Comparison of ENCODE assay signal across 8 mouse cellular contexts in the genomic region with DNA sequence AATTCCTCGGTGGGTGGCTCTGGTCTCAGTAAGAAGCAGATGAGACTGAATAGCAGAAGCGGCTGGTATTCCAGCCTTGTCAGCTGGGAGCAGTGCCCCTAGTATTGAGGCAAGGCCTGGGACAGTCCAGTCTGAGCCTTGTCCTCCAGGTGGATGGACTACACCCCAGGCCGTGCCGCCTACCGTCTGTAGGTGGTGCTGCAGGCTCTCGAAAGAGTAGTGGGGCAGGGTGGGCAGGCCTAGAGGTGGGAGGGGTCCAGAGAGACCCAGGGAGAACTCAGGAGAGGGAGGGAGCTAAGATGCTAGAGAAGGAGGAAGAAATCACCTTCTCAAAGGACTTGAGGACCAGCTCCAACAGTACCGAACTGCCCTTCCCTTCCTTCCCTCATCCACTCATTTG.
DNase-seq lines count a peak whose midpoint lies in the region; ATAC-seq and TF ChIP-seq lines count a peak whose summit lies in the region.

No protein-coding gene starts in this region.

- no peak overlapping the region for H3K9ac ChIP-seq in hindbrain, embryonic 11.5 days (ENCODE audit: low read depth, low read length)
- no peak overlapping the region for H3K9ac ChIP-seq in hindbrain, embryonic 12.5 days
- no peak overlapping the region for H3K9ac ChIP-seq in CH12.LX (ENCODE audit: insufficient read depth, low read depth)
- no peak overlapping the region for H3K9ac ChIP-seq in intestine, embryonic 15.5 days

- no peak overlapping the region for H3K4me2 ChIP-seq in hindbrain, embryonic 11.5 days (replicated peaks; ENCODE audit: low read depth, low read length)
- H3K4me2 ChIP-seq in hindbrain, embryonic 12.5 days (replicated peaks): no peak overlapping the region
- no peak overlapping the region for H3K4me2 ChIP-seq in CH12.LX (ENCODE audit: insufficient read depth, low read depth, poor library complexity, severe bottlenecking)
- H3K4me2 ChIP-seq in intestine, embryonic 15.5 days (replicated peaks): no peak overlapping the region

- no peaks in the 10 kb centered on the region for H3K36me3 ChIP-seq in hindbrain, embryonic 11.5 days (ENCODE audit: control insufficient read depth, insufficient read depth, low read length)
- no peaks in the 10 kb centered on the region for H3K36me3 ChIP-seq in hindbrain, embryonic 12.5 days
- no peaks in the 10 kb centered on the region for H3K36me3 ChIP-seq in CH12.LX (replicated peaks in 1 of 2; ENCODE audit: control insufficient read depth in 1 of 2, insufficient read depth in 1 of 2, low read length in 1 of 2)
- H3K36me3 ChIP-seq in intestine, embryonic 15.5 days: no peaks in the 10 kb centered on the region

- dilution Hi-C loops in CH12.LX (cut with MboI; ENCODE audit: extremely low pct_ligation_motif_present, extremely low pct_unique_long_range_greater_than_20kb, low sequenced_read_pairs): no loop called here

- no peaks in the 10 kb centered on the region for H3K9me3 ChIP-seq in hindbrain, embryonic 11.5 days (ENCODE audit: control insufficient read depth, low read length)
- H3K9me3 ChIP-seq in hindbrain, embryonic 12.5 days (replicated peaks): no peaks in the 10 kb centered on the region
- H3K9me3 ChIP-seq in CH12.LX (replicated peaks; ENCODE audit: low read length): no peaks in the 10 kb centered on the region
- H3K9me3 ChIP-seq in intestine, embryonic 15.5 days: no peaks in the 10 kb centered on the region

- in situ Hi-C loops in CH12.LX (cut with MboI; ENCODE audit: low pct_ligation_motif_present, low pct_unique_long_range_greater_than_20kb, low sequenced_read_pairs): loop anchor here (10.0 kb wide), 3 partner anchors 85 to 205 kb away; no protein-coding TSS in a partner anchor

- intact Hi-C loops in gastrocnemius, postnatal 36 days (cut with DNase I): no loop called here

- no peak overlapping the region for H3K27ac ChIP-seq in hindbrain, embryonic 11.5 days (ENCODE audit: low read depth, low read length)
- H3K27ac ChIP-seq in hindbrain, embryonic 12.5 days: no peak overlapping the region
- H3K27ac ChIP-seq in CH12.LX (ENCODE audit: insufficient read depth, low read depth): no peak overlapping the region
- H3K27ac ChIP-seq in intestine, embryonic 15.5 days: no peak overlapping the region

- TF ChIP-seq POLR2A in CH12.LX (IDR thresholded peaks at IDR 0.05; ENCODE audit: low read depth, low read length): no peak
- no peak for TF ChIP-seq POLR2A in brain, embryonic 14.5 days (IDR thresholded peaks at IDR 0.05; ENCODE audit: borderline replicate concordance, extremely low read depth, insufficient read depth, insufficient read length, poor library complexity, severe bottlenecking)

- WGBS in hindbrain, embryonic 11.5 days: 13% methylated on average over 7 of the region's 7 CpGs
- 20% methylated on average over 7 of the region's 7 CpGs for WGBS in hindbrain, embryonic 12.5 days
- WGBS in intestine, embryonic 15.5 days: 19% methylated on average over 7 of the region's 7 CpGs

- ATAC-seq in hindbrain, embryonic 11.5 days (ENCODE audit: low FRiP score): no peak
- ATAC-seq in hindbrain, embryonic 12.5 days (ENCODE audit: low FRiP score): no peak
- ATAC-seq in intestine, embryonic 15.5 days: 0 out of 2 replicates have a peak, but pooled peaks have one; percentile 45

- peak in 1 of 2 experiments; percentile 57; a peak in 2 of 4 replicates for TF ChIP-seq CTCF in CH12.LX (conservative IDR thresholded peaks at IDR 0.05 in 1 of 2, IDR thresholded peaks at IDR 0.05 in 1 of 2; ENCODE audit: low read depth in 2 of 2, low read length in 2 of 2)
- peak; percentile 67 for TF ChIP-seq CTCF in brain, embryonic 14.5 days (IDR thresholded peaks at IDR 0.05; ENCODE audit: borderline replicate concordance, extremely low read depth, insufficient read depth, insufficient read length)

- DNase-seq in hindbrain, embryonic 11.5 days (ENCODE audit: low spot score): peak; percentile 67
- DNase-seq in CH12.LX (ENCODE audit: extremely low read depth): no peak
- DNase-seq in brain, embryonic 14.5 days (ENCODE audit: low read depth): peak; percentile 60
- peak; percentile 61 for DNase-seq in retina, embryonic 14.5 days (ENCODE audit: low spot score)
- no peak for DNase-seq in gastrocnemius, postnatal 36 days
- no peak for DNase-seq in cerebellum, postnatal 36 days

- no peak for TF ChIP-seq EP300 in CH12.LX (IDR thresholded peaks at IDR 0.05; ENCODE audit: low read length)

- no peaks in the 10 kb centered on the region for H3K4me1 ChIP-seq in hindbrain, embryonic 11.5 days (replicated peaks; ENCODE audit: control insufficient read depth, insufficient read depth, low read length)
- H3K4me1 ChIP-seq in hindbrain, embryonic 12.5 days: peaks cover 7% of the 10 kb centered on the region
- H3K4me1 ChIP-seq in CH12.LX (ENCODE audit: control insufficient read depth in 1 of 2, insufficient read depth in 2 of 2): peaks cover 5 to 19% of the 10 kb centered on the region in 2 experiments; a peak in 3 of 4 replicates
- no peaks in the 10 kb centered on the region for H3K4me1 ChIP-seq in intestine, embryonic 15.5 days (replicated peaks)

- peak; percentile 52 for TF ChIP-seq RAD21 in CH12.LX (IDR thresholded peaks at IDR 0.05; ENCODE audit: low read depth, low read length)

- H3K27me3 ChIP-seq in hindbrain, embryonic 11.5 days (ENCODE audit: control insufficient read depth, insufficient read depth, low read length): no peaks in the 10 kb centered on the region; the same call in 1 of the 2 replicates
- H3K27me3 ChIP-seq in hindbrain, embryonic 12.5 days: peaks cover 15% of the 10 kb centered on the region
- peaks cover 59% of the 10 kb centered on the region for H3K27me3 ChIP-seq in CH12.LX (replicated peaks)
- peaks cover 4% of the 10 kb centered on the region; the same call in 1 of the 2 replicates for H3K27me3 ChIP-seq in intestine, embryonic 15.5 days (replicated peaks)

- no peak overlapping the region for H3K4me3 ChIP-seq in hindbrain, embryonic 11.5 days (ENCODE audit: low read depth, low read length)
- no peak overlapping the region for H3K4me3 ChIP-seq in hindbrain, embryonic 12.5 days
- H3K4me3 ChIP-seq in CH12.LX (replicated peaks in 1 of 3; ENCODE audit: low read depth in 2 of 3, low read length in 2 of 3, poor library complexity in 1 of 3): no peak overlapping the region
- no peak overlapping the region for H3K4me3 ChIP-seq in intestine, embryonic 15.5 days (replicated peaks)

- no peaks in the 10 kb centered on the region for H3K79me2 ChIP-seq in CH12.LX (replicated peaks; ENCODE audit: control insufficient read depth, extremely low read depth, insufficient read depth, poor library complexity, severe bottlenecking)

TF ChIP-seq in CH12.LX, 34 proteins besides CTCF, POLR2A, EP300 and RAD21:
- TF ChIP-seq JUN (IDR thresholded peaks at IDR 0.05; ENCODE audit: insufficient read depth, low read depth, low read length) (no peak), NELFE (IDR thresholded peaks at IDR 0.05; ENCODE audit: low read depth, low read length) (no peak), RCOR1 (conservative IDR thresholded peaks at IDR 0.05; ENCODE audit: low read depth, low read length) (no peak), ZNF384 (IDR thresholded peaks at IDR 0.05; ENCODE audit: low read depth, low read length) (no peak), MAZ (IDR thresholded peaks at IDR 0.05; ENCODE audit: low read depth, low read length) (no peak), SIN3A (IDR thresholded peaks at IDR 0.05; ENCODE audit: low read length) (no peak), SMC3 (IDR thresholded peaks at IDR 0.05; ENCODE audit: low read depth, low read length) (peak; percentile 45), IRF4 (IDR thresholded peaks at IDR 0.05; ENCODE audit: low read depth, low read length) (no peak)

Comparison
In these comparisons a context has a peak if more than half of its experiments do, and no peak if none do; other contexts are left out.
1. DNase-seq: peak in hindbrain, embryonic 11.5 days (single experiment), brain, embryonic 14.5 days (single experiment) and retina, embryonic 14.5 days (single experiment); none in CH12.LX (single experiment), gastrocnemius, postnatal 36 days (0 of 2) and cerebellum, postnatal 36 days (0 of 2).